8 mouse cellular contexts compared by ENCODE assay signal in the genomic region with DNA sequence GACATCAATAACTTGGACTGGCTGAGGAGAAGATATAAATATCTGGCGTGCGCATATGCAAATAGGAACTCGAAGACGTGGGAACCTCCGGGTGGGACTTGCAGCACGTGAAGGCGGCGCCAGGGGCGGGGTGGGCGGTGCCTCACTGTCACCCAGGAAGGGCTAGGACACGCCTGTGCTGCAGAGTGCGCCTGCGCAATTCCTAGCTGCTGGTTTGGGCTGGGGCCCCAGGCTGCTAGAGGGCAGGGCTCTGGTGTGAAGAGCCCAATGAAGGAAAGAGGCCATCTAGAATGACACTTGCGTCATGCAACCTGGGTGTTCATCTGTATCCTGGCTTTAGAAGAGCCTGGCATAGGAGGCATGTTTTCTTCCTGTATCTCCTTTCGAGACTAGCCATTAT.
DNase-seq lines count a peak whose midpoint lies in the region; ATAC-seq lines count a peak whose summit lies in the region.

No protein-coding gene starts in this region.

- no peak overlapping the region for H3K9ac ChIP-seq in liver, embryonic 16.5 days (ENCODE audit: low read depth, low read length)
- peak overlapping the region; percentile 18; the same call in 1 of the 2 replicates for H3K9ac ChIP-seq in neural tube, embryonic 15.5 days (replicated peaks)

- peak overlapping the region; percentile 32; the same call in 1 of the 2 replicates for H3K4me2 ChIP-seq in liver, embryonic 16.5 days (ENCODE audit: low read depth, low read length)
- H3K4me2 ChIP-seq in neural tube, embryonic 15.5 days: peak overlapping the region; percentile 58

- H3K36me3 ChIP-seq in liver, embryonic 16.5 days (ENCODE audit: control insufficient read depth, insufficient read depth): no peaks in the 10 kb centered on the region
- peaks cover 4% of the 10 kb centered on the region; the same call in 1 of the 2 replicates for H3K36me3 ChIP-seq in neural tube, embryonic 15.5 days

- H3K4me3 ChIP-seq in liver, embryonic 16.5 days (ENCODE audit: low read depth, low read length): 0 out of 2 replicates have a peak overlapping the region, but pooled peaks have one; percentile 11
- H3K4me3 ChIP-seq in neural tube, embryonic 15.5 days (replicated peaks): peak overlapping the region; percentile 34

- ATAC-seq in frontal cortex, adult (ENCODE audit: low TSS enrichment): peak; percentile 71
- ATAC-seq in liver, embryonic 16.5 days (ENCODE audit: low read depth): peak; percentile 78
- peak; percentile 91 for ATAC-seq in neural tube, embryonic 15.5 days (ENCODE audit: low FRiP score)

- intact Hi-C loops in heart, postnatal 36 days (cut with DNase I): no loop called here

- no peaks in the 10 kb centered on the region; the same call in 1 of the 2 replicates for H3K4me1 ChIP-seq in liver, embryonic 16.5 days (ENCODE audit: control insufficient read depth, low read depth, low read length)
- H3K4me1 ChIP-seq in neural tube, embryonic 15.5 days: peaks cover 33% of the 10 kb centered on the region

- H3K9me3 ChIP-seq in liver, embryonic 16.5 days (replicated peaks; ENCODE audit: control insufficient read depth, low read length): no peaks in the 10 kb centered on the region
- H3K9me3 ChIP-seq in neural tube, embryonic 15.5 days (replicated peaks): no peaks in the 10 kb centered on the region

- 10% methylated on average over 15 of the region's 15 CpGs for WGBS in liver, embryonic 16.5 days (ENCODE audit: insufficient replicate concordance)
- WGBS in neural tube, embryonic 15.5 days: 10% methylated on average over 15 of the region's 15 CpGs

- H3K27me3 ChIP-seq in liver, embryonic 16.5 days (ENCODE audit: control insufficient read depth, insufficient read depth, low read depth, low read length): no peaks in the 10 kb centered on the region
- no peaks in the 10 kb centered on the region for H3K27me3 ChIP-seq in neural tube, embryonic 15.5 days (replicated peaks)

- H3K27ac ChIP-seq in liver, embryonic 16.5 days (ENCODE audit: low read length): no peak overlapping the region
- H3K27ac ChIP-seq in neural tube, embryonic 15.5 days (replicated peaks): peak overlapping the region; percentile 67

- peak; percentile 92 for DNase-seq in ES-CJ7 (ENCODE audit: low read depth, low spot score)
- DNase-seq in cerebellum, adult 8-10 months: peak; percentile 95
- DNase-seq in heart, postnatal 36 days: peak; percentile 78 to 83
- DNase-seq in layer of hippocampus, adult 18-20 months (ENCODE audit: low spot score in 2 of 2): peak; percentile 91 to 96
- DNase-seq in thymus, adult 18-20 months: peak; percentile 38 to 46

Comparison
In these comparisons a context has a peak if more than half of its experiments do, and no peak if none do; other contexts are left out.
1. DNase-seq: peak in every context shown above with its lines; median percentile 95 in cerebellum, adult 8-10 months; 94 in layer of hippocampus, adult 18-20 months; 92 in ES-CJ7; 80 in heart, postnatal 36 days; 42 in thymus, adult 18-20 months.